Mouse (Mus musculus) lung, postnatal 0 days (tissue): ENCODE data around the gene Ehd2.
A peak's percentile ranks its signal among the peaks of the same experiment; 100 is the strongest.

Experiments
- CTCF ChIP-seq: IDR thresholded peaks from 2 replicates; pipeline ENCODE4 v1.5.1; 2016; ENCODE audit warnings: antibody characterized with exemption, mild to moderate bottlenecking
- EP300 ChIP-seq: IDR thresholded peaks from 2 replicates; pipeline ENCODE4 v1.6.1; 2016; ENCODE audit warnings: antibody characterized with exemption, mild to moderate bottlenecking, control low read depth

GRCm38 (mm10) chr7:15956143-15956542, 11.2 kb downstream of the Ehd2 start:
- TF ChIP-seq CTCF (peak; percentile 64), EP300 (peak; percentile 94)
